ENCODE assay signal across 13 mouse cellular contexts in the genomic region with DNA sequence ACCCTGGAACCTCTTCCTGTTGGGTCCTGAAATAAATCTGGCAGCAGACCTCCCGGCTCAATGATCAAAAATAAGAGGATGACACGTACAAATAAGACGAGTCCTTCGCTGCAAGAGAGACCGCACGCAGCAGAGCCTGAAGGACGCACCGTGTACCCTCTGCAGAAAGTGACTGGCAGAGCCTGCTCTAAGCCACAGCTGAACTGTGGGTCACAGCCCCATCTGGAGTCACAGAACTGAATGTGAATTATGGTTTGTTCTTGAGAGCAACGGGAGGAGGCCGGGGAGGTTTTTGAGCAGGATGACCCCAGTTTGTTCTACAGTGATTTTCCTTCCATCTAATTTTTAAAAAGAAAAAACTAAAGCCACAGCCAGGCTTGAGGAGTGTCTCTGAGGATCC.
"Had no signal": no experiment of that assay in that cellular context is flagged by ENCODE, and none has a peak within 500 bp of the region (broad histone marks: within the 10 kb centered on the region; RNA-seq: fewer than 3 reads in every experiment).

No protein-coding gene starts in this region.

- H3K4me2 ChIP-seq: limb, embryonic 13.5 days; midbrain, embryonic 11.5 days; midbrain, embryonic 15.5 days; stomach, embryonic 15.5 days had no signal

- H3K4me3 ChIP-seq: limb, embryonic 13.5 days; megakaryocyte, embryonic 14.5 days; midbrain, embryonic 15.5 days; stomach, embryonic 15.5 days had no signal

- H3K27me3 ChIP-seq: megakaryocyte, embryonic 14.5 days had no signal

- H3K27ac ChIP-seq: limb, embryonic 13.5 days; liver, embryonic 14.5 days; midbrain, embryonic 15.5 days; stomach, embryonic 15.5 days had no signal

- H3K9ac ChIP-seq: limb, embryonic 13.5 days; liver, embryonic 14.5 days; midbrain, embryonic 15.5 days; stomach, embryonic 15.5 days had no signal

- DNase-seq: kidney, adult 11 months; left cerebral cortex, postnatal 4 days; lung, adult 18-20 months; lung, postnatal 4 days; right cerebral cortex, postnatal 14 days; thymus, adult 2 months; thymus, postnatal 36 days had no signal

- H3K36me3 ChIP-seq: limb, embryonic 13.5 days; midbrain, embryonic 15.5 days; stomach, embryonic 15.5 days had no signal

- H3K4me1 ChIP-seq: midbrain, embryonic 15.5 days; stomach, embryonic 15.5 days had no signal

- H3K9me3 ChIP-seq: limb, embryonic 13.5 days; megakaryocyte, embryonic 14.5 days; midbrain, embryonic 15.5 days; stomach, embryonic 15.5 days had no signal

- ATAC-seq: midbrain, embryonic 15.5 days had no signal
